Mouse (Mus musculus) kidney, adult 11 months (tissue): Measurements from ENCODE around the gene Fkbp2.

Experiments
- DNase-seq: peaks from one replicate; pipeline ENCODE4 v3.0.0; 2022

The Fkbp2 gene

GRCm38 (mm10) chr19:6969665-6970381 lies 10.5 kb downstream of the Fkbp2 start:
- DNase-seq: peak; percentile 67

GRCm38 (mm10) chr19:6969291-6969664 lies 11.0 kb downstream of the Fkbp2 start:
- no peak for DNase-seq

DNA sequence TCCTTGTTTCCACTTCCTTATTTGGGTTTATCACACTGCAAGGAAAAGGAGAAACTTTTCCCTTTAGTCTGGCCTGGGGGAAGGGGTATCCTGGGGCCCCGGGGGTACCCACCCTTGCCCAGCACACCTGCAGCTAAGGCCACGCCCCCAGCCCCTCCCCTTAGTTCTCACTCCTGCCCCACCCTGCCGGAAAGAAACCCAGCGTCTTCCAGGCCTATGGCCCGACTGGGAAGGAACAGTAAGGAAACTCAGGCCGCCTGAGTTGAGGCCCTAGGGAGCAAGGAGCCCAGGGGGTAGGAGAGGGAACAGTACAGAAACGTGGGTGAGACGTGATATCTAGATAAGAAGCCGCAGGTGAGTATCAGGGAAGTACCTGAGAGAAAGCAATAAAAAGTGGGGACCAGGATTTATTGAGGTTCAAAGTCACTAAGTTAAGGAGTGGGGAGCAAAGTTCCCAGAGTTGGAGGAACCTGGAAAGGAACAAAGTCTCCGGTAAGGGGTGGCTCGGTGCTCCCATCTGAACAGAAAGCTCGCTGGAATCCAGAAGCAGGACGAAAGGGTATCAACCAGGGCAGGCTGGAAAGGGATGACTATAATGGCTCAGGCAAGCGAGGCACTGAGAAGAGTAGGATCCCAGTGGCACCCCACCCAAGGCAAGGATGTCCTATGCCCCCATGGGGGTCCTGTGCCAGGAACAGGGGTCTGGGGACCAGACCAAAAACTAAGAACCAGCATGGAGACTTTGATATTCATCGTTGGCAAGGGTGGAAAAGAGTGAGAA lies 11.6 kb downstream of the Fkbp2 start:
- DNase-seq: no peak

DNA sequence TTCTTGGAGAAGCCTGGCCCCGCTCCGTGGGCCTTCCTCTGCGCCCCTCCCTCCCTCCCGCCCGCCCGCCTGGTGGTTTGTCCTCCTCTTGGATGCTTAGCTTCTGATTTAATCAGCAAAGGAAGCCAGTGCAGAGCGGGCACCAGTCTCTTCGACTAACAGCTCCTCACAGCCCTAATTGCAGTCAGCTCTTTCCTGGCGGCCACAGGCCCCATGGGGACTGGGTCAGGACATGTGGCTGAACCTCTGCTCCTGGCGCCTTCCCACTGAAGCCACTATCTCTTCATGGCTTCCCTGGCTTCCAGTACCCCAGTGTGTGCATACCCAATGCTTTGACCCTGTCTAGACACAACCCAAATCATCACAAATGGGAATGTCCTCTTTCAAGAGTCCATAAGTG lies 23.8 kb downstream of the Fkbp2 start:
- DNase-seq: no peak

GRCm38 (mm10) chr19:6955424-6955823 lies 24.9 kb downstream of the Fkbp2 start:
- DNase-seq: no peak

GRCm38 (mm10) chr19:6954046-6954445 lies 26.3 kb downstream of the Fkbp2 start:
- DNase-seq: peak; percentile 65

DNA sequence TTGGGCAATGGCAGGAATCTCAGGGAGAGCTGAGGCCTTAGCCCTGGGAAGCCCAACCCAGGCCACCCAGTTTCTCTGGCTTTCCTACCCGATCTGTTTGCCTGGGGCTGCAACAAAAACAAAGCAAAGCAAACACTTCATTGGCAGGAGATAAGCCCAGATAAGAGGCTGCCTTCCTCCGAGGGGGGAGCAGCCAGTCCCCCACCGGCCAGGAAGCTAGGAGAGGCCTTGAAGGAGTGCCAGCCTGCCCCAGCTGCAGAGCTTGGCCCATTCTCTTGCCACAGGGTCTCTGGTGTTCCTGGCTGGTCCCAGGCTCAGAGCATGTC lies 27.6 kb downstream of the Fkbp2 start:
- peak; percentile 74 for DNase-seq

- DNase-seq: peak; percentile 92
These were observed 28.1 kb downstream of the Fkbp2 start for GRCm38 (mm10) chr19:6951994-6952711.

DNA sequence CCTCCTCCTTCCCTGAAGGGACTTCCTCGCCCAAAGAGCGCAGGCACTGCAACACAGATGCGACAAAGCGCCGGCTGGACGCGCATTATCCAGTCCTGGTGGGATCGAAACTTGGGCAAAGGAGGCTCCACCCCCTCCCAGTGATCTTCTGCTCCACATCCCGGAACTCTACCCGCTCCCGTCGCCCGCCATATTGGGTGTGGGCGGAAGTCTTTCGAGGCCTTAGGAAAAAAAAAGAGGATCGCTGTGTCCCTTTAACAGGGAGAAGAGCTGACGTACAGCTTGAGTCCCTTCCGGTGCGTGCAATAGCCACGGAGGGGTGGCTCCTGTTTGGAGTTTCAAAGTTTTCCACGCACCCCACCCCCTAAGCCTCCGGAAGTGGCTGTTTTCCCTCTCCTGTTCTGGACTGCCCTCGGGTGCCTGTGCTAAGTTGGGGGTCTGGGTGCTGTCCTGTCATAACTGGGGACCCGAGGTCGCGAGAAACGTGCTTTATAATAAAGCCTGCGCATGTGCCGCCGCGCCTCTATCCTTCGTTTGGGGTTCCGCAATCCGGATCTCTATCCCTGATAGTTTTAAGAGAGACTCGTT lies 28.8 kb downstream of the Fkbp2 start:
- peak; percentile 98 for DNase-seq

- DNase-seq: peak; percentile 71
These were observed 29.6 kb downstream of the Fkbp2 start for GRCm38 (mm10) chr19:6950613-6951153.

DNA sequence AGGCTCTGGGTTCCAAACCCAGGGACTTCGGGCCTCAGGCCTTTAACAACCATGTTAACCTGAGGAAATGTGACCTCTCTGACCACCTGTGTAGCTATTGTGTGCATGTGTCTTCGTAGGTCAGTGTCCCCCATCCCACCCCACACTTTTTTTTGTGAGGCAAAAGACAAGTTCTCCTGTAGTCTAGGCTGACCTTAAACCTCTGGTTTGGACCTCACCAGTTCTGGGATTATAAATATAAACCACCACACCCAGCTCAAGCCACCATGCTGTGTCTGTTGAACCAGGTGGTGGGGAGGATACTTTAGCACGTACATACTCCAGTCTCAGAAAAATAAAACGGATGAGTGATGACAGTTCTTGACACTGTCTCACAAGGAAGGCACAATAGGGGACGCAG lies 30.4 kb downstream of the Fkbp2 start:
- no peak for DNase-seq

DNA sequence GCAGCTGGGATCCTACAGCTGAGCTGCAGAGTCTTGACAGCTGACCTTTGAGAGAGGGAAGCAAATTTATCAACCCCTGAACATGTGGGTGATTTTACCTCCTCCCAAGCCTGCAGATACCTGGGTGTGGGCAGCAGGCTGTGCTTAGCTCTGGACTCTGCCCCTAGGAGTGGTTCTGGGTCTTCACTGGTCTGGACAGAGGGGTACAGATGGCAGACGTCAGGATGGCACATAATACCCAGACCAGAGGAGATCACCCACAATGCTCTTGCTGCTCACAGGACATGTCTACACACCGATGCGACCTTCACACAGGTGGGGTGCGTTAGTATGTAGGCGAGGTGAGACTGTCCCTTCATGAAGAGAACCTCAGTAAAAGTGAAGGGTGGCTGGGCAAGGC lies 30.8 kb downstream of the Fkbp2 start:
- no peak for DNase-seq

DNA sequence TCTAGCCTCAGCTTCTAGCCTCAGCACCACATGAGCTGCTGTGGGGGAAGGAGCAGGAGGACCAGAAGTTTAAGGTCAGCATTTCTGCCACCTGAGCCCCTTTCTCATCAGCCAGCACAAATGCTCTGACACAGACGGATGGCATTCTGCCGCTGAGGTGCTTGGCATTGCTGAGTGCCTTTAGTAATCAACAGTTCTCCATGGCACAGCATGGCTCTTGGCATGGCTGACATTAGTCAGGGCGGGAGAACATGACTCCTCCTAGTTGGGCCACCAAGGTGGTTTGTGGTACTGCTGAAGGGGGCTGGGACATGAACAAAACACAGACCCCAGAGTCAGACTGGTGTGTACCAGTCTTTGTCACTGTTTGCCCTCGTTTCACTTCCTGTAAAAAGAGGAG lies 32.1 kb downstream of the Fkbp2 start:
- no peak for DNase-seq

DNA sequence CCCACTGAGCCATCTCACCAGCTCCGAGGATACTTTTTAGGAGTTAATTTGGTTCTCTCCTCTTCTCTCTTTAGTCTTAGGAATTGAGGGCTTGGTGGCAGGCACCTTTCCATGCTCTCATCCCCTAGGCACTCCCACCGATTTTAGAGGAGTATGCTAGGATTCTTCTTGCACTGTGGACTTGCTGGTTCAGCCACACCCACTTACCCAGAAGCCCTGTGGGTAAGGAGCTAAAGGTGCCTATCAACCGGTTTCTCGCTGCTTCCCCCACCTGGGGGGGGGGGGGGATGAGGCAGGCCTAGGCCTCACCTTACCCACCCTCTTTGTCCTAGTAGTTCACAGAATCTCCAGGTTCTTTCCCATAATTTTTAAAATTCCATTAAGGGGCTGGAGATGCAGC lies 32.6 kb downstream of the Fkbp2 start:
- no peak for DNase-seq

GRCm38 (mm10) chr19:6943709-6944108 lies 36.6 kb downstream of the Fkbp2 start:
- DNase-seq: no peak

- no peak for DNase-seq
These were observed 37.5 kb downstream of the Fkbp2 start for GRCm38 (mm10) chr19:6942764-6943163.

- peak; percentile 98 for DNase-seq
These were observed 38.0 kb downstream of the Fkbp2 start, which contains the start of gene Gpr137 for GRCm38 (mm10) chr19:6942249-6942691. Gene Gpr137 (minus strand): TSS chr19:6942480.

GRCm38 (mm10) chr19:6941372-6942248 lies 38.7 kb downstream of the Fkbp2 start, which contains the start of gene Bad:
Gene Bad (plus strand): TSS chr19:6941861.
- peak; percentile 90 for DNase-seq

DNA sequence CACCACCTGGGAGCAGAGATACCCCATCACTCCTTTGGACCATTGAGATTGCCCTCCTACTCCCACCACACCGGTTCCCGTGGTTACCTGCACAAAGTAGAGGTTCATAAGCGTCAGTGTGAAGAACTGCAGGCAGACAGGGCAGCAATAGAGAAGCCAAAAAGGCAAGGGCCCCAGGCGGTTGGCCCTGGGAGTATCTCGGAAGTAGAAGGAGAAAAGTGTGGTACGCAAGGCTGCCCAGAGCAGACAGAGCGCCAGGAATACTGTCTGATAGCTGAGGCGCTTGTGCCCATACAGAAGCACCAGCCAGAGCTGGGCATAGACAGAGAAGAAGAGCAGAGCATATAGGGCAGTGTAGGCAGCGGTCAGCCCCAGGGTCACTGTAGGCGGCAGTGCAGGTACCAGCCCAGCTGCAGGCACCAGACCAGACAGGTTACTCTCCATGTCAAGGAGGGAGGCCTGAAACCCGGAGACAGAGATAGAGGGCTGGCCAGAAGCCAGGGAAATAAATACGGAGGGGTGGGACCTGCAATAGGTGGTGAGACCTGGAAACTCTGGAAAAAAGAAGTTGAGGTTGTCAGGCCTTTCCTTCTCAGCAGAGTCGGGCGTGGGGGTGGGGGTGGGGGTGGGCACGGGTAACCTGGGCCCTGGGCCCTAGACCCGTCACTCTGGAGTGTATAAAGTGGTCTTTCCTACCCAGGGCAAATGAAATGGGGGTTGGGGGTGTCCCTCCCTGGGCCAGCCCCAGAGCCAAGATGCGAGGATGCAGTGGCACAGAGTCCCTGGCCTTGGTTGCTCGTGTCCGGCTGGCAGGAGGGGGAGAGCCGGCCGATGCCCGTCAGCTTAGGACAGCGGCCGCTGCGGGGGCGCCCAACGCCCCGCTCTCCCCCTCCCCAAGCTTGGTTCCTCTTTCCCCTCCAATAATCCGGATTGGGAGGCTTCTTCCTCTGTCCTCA lies 39.6 kb downstream of the Fkbp2 start:
- DNase-seq: peak; percentile 37

DNA sequence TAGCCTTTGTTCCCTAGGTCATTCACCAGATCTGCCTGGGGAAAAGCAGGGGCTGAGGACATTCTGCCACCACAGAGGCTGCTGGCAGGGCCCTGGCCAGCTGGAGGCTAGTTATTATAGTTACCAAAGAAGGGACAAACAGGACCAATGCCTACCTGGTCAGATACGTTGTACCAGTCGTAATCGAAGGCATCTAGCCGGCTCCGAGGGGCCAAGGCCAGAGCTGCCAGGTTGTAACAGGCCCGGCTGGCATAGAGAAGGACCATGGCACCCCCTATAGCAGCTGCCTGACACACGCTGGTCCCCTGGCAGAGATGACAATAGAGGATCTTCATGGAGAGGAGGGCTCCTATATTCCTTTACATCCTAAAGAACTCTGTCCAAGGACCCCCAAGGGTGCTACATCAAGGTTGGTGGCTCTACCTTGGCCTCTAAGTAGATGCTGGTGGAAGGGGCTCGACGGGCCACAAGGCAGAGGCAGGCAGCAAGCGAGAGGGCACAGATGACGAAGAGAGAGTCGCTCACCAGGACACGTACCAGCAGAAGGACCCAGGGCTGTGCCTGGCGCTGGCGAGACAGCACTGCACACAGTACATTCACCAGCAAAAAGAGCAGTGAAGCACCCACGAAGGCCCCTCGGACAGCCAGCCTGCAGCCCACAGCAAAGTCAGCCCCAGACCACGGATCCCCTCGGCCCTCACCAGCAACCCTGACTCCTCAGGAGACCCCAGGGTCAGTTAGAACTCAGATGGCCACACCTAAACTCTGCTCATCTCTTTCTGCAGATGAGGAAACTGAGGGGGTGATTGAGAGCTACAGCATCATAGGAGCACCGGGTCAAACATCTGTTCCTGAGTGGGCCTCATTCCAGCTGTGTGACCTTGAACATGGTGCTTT lies 40.9 kb downstream of the Fkbp2 start:
- DNase-seq: no peak
